Mouse (Mus musculus): Measurements from ENCODE around the gene Slc6a4. TPM values are rescaled to one million over a fixed set of nuclear protein-coding genes. Genes with fewer than 3 reads are reported as not detected.

Slc6a4 gene
- polyA plus RNA-seq, 1 experiment from 2014 or later, result 0.46 TPM

GRCm38 (mm10) chr11:76997305-76997704 lies 1.1 kb upstream of the Slc6a4 start:
- Histone ChIP-seq H3K27me3 (replicated peaks; ENCODE audit: low read depth, poor library complexity, severe bottlenecking) (peaks cover 71% of the 10 kb centered on the region), H3K27ac (replicated peaks) (peak overlapping the region; percentile 19; the same call in 1 of the 2 replicates), H3K9me3 (no peaks in the 10 kb centered on the region), H3K4me1 (peaks cover 25% of the 10 kb centered on the region), H3K36me3 (replicated peaks) (no peaks in the 10 kb centered on the region), H3K4me3 (peak overlapping the region; percentile 60)
- DNase-seq (ENCODE audit: low spot score), result peak; percentile 90
- WGBS, result under 1% methylated on average over 21 of the region's 21 CpGs

GRCm38 (mm10) chr11:76998705-76999226 lies 363 bp downstream of the Slc6a4 start:
- H3K27me3 ChIP-seq (replicated peaks; ENCODE audit: low read depth, poor library complexity, severe bottlenecking), result peaks cover 79% of the 10 kb centered on the region
- DNase-seq (ENCODE audit: low spot score), result no peak
- H3K27ac ChIP-seq (replicated peaks), result no peak overlapping the region; the same call in 1 of the 2 replicates
- 13% methylated on average over 24 of the region's 24 CpGs for WGBS
- peak overlapping the region; percentile 60 for H3K4me3 ChIP-seq
- H3K36me3 ChIP-seq (replicated peaks), result no peaks in the 10 kb centered on the region
- H3K9me3 ChIP-seq, result no peaks in the 10 kb centered on the region
- H3K4me1 ChIP-seq, result peaks cover 25% of the 10 kb centered on the region

GRCm38 (mm10) chr11:77000741-77001140 lies 2.3 kb downstream of the Slc6a4 start:
- Histone ChIP-seq H3K27ac (replicated peaks) (no peak overlapping the region), H3K36me3 (replicated peaks) (no peaks in the 10 kb centered on the region), H3K4me1 (peaks cover 28% of the 10 kb centered on the region), H3K9me3 (no peaks in the 10 kb centered on the region), H3K27me3 (replicated peaks; ENCODE audit: low read depth, poor library complexity, severe bottlenecking) (peaks cover 79% of the 10 kb centered on the region), H3K4me3 (no peak overlapping the region)
- DNase-seq (ENCODE audit: low spot score), result no peak
- 58% methylated on average over 5 of the region's 5 CpGs for WGBS

GRCm38 (mm10) chr11:77002361-77002760 lies 4.0 kb downstream of the Slc6a4 start:
- H3K27me3 ChIP-seq (replicated peaks; ENCODE audit: low read depth, poor library complexity, severe bottlenecking), result peaks cover 63% of the 10 kb centered on the region
- WGBS, result 94% methylated on average over 1 of the region's 1 CpGs
- no peaks in the 10 kb centered on the region for H3K9me3 ChIP-seq
- H3K27ac ChIP-seq (replicated peaks), result no peak overlapping the region
- H3K36me3 ChIP-seq (replicated peaks), result no peaks in the 10 kb centered on the region
- peaks cover 27% of the 10 kb centered on the region for H3K4me1 ChIP-seq
- no peak for DNase-seq (ENCODE audit: low spot score)
- H3K4me3 ChIP-seq, result no peak overlapping the region

GRCm38 (mm10) chr11:77005881-77006280 lies 7.5 kb downstream of the Slc6a4 start:
- Histone ChIP-seq H3K4me3 (no peak overlapping the region), H3K27me3 (replicated peaks; ENCODE audit: low read depth, poor library complexity, severe bottlenecking) (peaks cover 28% of the 10 kb centered on the region), H3K9me3 (no peaks in the 10 kb centered on the region), H3K4me1 (peaks cover 12% of the 10 kb centered on the region), H3K36me3 (replicated peaks) (no peaks in the 10 kb centered on the region), H3K27ac (replicated peaks) (no peak overlapping the region)
- WGBS, result 53% methylated on average over 4 of the region's 4 CpGs
- no peak for DNase-seq (ENCODE audit: low spot score)

GRCm38 (mm10) chr11:77006616-77007015 lies 8.2 kb downstream of the Slc6a4 start:
- no peak overlapping the region for H3K27ac ChIP-seq (replicated peaks)
- no peak for DNase-seq (ENCODE audit: low spot score)
- H3K4me1 ChIP-seq, result peaks cover 12% of the 10 kb centered on the region
- peaks cover 20% of the 10 kb centered on the region for H3K27me3 ChIP-seq (replicated peaks; ENCODE audit: low read depth, poor library complexity, severe bottlenecking)
- no peak overlapping the region for H3K4me3 ChIP-seq
- H3K9me3 ChIP-seq, result no peaks in the 10 kb centered on the region
- H3K36me3 ChIP-seq (replicated peaks), result no peaks in the 10 kb centered on the region
- 47% methylated on average over 6 of the region's 6 CpGs for WGBS

- H3K27ac ChIP-seq (replicated peaks), result no peak overlapping the region
- no peak for DNase-seq (ENCODE audit: low spot score)
- no peaks in the 10 kb centered on the region for H3K9me3 ChIP-seq
- H3K36me3 ChIP-seq (replicated peaks), result no peaks in the 10 kb centered on the region
- peaks cover 12% of the 10 kb centered on the region for H3K4me1 ChIP-seq
- 79% methylated on average over 16 of the region's 16 CpGs for WGBS
- H3K4me3 ChIP-seq, result no peak overlapping the region
- H3K27me3 ChIP-seq (replicated peaks; ENCODE audit: low read depth, poor library complexity, severe bottlenecking), result peaks cover 2% of the 10 kb centered on the region; the same call in 1 of the 2 replicates
Measured at GRCm38 (mm10) chr11:77009069-77010025, 10.9 kb downstream of the Slc6a4 start.

GRCm38 (mm10) chr11:77010762-77011475 lies 12.5 kb downstream of the Slc6a4 start:
- H3K4me1 ChIP-seq, result peaks cover 9% of the 10 kb centered on the region
- no peaks in the 10 kb centered on the region for H3K36me3 ChIP-seq (replicated peaks)
- no peak overlapping the region for H3K27ac ChIP-seq (replicated peaks)
- H3K27me3 ChIP-seq (replicated peaks; ENCODE audit: low read depth, poor library complexity, severe bottlenecking), result no peaks in the 10 kb centered on the region; the same call in 1 of the 2 replicates
- no peaks in the 10 kb centered on the region for H3K9me3 ChIP-seq
- no peak for DNase-seq (ENCODE audit: low spot score)
- no peak overlapping the region for H3K4me3 ChIP-seq
- 82% methylated on average over 10 of the region's 10 CpGs for WGBS

GRCm38 (mm10) chr11:77018046-77018445 lies 19.6 kb downstream of the Slc6a4 start:
- no peak overlapping the region for H3K4me3 ChIP-seq
- WGBS, result 85% methylated on average over 11 of the region's 11 CpGs

GRCm38 (mm10) chr11:77019539-77019938 lies 21.1 kb downstream of the Slc6a4 start:
- no peaks in the 10 kb centered on the region for H3K9me3 ChIP-seq
- H3K36me3 ChIP-seq (replicated peaks), result no peaks in the 10 kb centered on the region
- no peaks in the 10 kb centered on the region for H3K4me1 ChIP-seq
- WGBS, result 78% methylated on average over 8 of the region's 8 CpGs
- no peaks in the 10 kb centered on the region for H3K27me3 ChIP-seq (replicated peaks; ENCODE audit: low read depth, poor library complexity, severe bottlenecking)
- DNase-seq (ENCODE audit: low spot score), result no peak
- H3K27ac ChIP-seq (replicated peaks), result no peak overlapping the region
- H3K4me3 ChIP-seq, result no peak overlapping the region

More at GRCm38 (mm10) chr11:77018046-77018445, 19.6 kb downstream of the Slc6a4 start:
- no peak for DNase-seq (ENCODE audit: low spot score)
- H3K9me3 ChIP-seq, result no peaks in the 10 kb centered on the region
- no peaks in the 10 kb centered on the region for H3K36me3 ChIP-seq (replicated peaks)
- H3K27me3 ChIP-seq (replicated peaks; ENCODE audit: low read depth, poor library complexity, severe bottlenecking), result no peaks in the 10 kb centered on the region
- no peaks in the 10 kb centered on the region for H3K4me1 ChIP-seq
- no peak overlapping the region for H3K27ac ChIP-seq (replicated peaks)

- no peaks in the 10 kb centered on the region for H3K4me1 ChIP-seq
- no peaks in the 10 kb centered on the region for H3K27me3 ChIP-seq (replicated peaks; ENCODE audit: low read depth, poor library complexity, severe bottlenecking)
- H3K9me3 ChIP-seq, result no peaks in the 10 kb centered on the region
- WGBS, result 75% methylated on average over 9 of the region's 9 CpGs
- H3K27ac ChIP-seq (replicated peaks), result no peak overlapping the region
- no peak for DNase-seq (ENCODE audit: low spot score)
- H3K4me3 ChIP-seq, result no peak overlapping the region
- H3K36me3 ChIP-seq (replicated peaks), result no peaks in the 10 kb centered on the region
Measured at GRCm38 (mm10) chr11:77021749-77022396, 23.5 kb downstream of the Slc6a4 start.

- H3K36me3 ChIP-seq (replicated peaks), result no peaks in the 10 kb centered on the region
- no peak overlapping the region for H3K4me3 ChIP-seq
- DNase-seq (ENCODE audit: low spot score), result no peak
- H3K27me3 ChIP-seq (replicated peaks; ENCODE audit: low read depth, poor library complexity, severe bottlenecking), result no peaks in the 10 kb centered on the region
- 71% methylated on average over 3 of the region's 3 CpGs for WGBS
- no peaks in the 10 kb centered on the region for H3K4me1 ChIP-seq
- no peak overlapping the region for H3K27ac ChIP-seq (replicated peaks)
- H3K9me3 ChIP-seq, result no peaks in the 10 kb centered on the region
Measured at GRCm38 (mm10) chr11:77026559-77026958, 28.2 kb downstream of the Slc6a4 start.

Data from embryonic facial prominence, embryonic 10.5 days (tissue).